Mouse (Mus musculus) small intestine, adult 2 months (tissue): ENCODE results near the gene Chd1l.

Source experiments
- CTCF ChIP-seq: fragments of 200-500 bp; IDR thresholded peaks from 2 replicates; pipeline ENCODE4 v1.5.1; 2012; ENCODE audit warnings: low read depth, mild to moderate bottlenecking, control low read depth, inconsistent platforms, low read length, moderate library complexity, mixed read lengths; ENCODE audit not compliant: insufficient replicate concordance, insufficient read length; ENCODE audit errors: extremely low read depth
- POLR2A ChIP-seq: fragments of 200-500 bp; IDR thresholded peaks from 2 replicates; pipeline ENCODE4 v1.6.1; 2012; ENCODE audit warnings: low read depth, mild to moderate bottlenecking, control low read depth, inconsistent platforms, low read length, moderate library complexity

- no peak for TF ChIP-seq POLR2A
- no peak for TF ChIP-seq CTCF
These were observed 19.9 kb upstream of the Chd1l start for GRCm38 (mm10) chr3:97629941-97630340.
